Mouse (Mus musculus): ENCODE results near the gene Chst13. TPM values are rescaled to one million over a fixed set of nuclear protein-coding genes. Genes with fewer than 3 reads are reported as not detected.
A peak's percentile ranks its signal among the peaks of the same experiment; 100 is the strongest.

Chst13 gene
- not detected in 2 replicates for total RNA-seq (2014; fragmentation: Nextera tagmentation)
- total RNA-seq (2017) = not detected in 2 replicates

- ATAC-seq (replicated peaks; ENCODE audit: low FRiP score, low TSS enrichment, poor library complexity, severe bottlenecking) = 0 out of 2 replicates have a peak, but pooled peaks have one; percentile 39
These were observed at the start of gene Chst13 for GRCm38 (mm10) chr6:90324991-90325390. TSS of gene Chst13 (minus strand) at chr6:90325185.

- peak; percentile 87 for ATAC-seq (replicated peaks; ENCODE audit: low FRiP score, low TSS enrichment, poor library complexity, severe bottlenecking)
These were observed 49.7 kb upstream of the Chst13 start for GRCm38 (mm10) chr6:90374647-90375046.

GRCm38 (mm10) chr6:90369725-90370553 is 45.0 kb upstream of the Chst13 start:
- peak; percentile 12; the same call in 1 of the 2 replicates for ATAC-seq (replicated peaks; ENCODE audit: low FRiP score, low TSS enrichment, poor library complexity, severe bottlenecking)

- peak; percentile 98 for ATAC-seq (replicated peaks; ENCODE audit: low FRiP score, low TSS enrichment, poor library complexity, severe bottlenecking)
These were observed 44.2 kb upstream of the Chst13 start, which contains the start of gene Zxdc for GRCm38 (mm10) chr6:90368976-90369724. TSS of gene Zxdc (plus strand) at chr6:90369492.

- no peak for ATAC-seq (replicated peaks; ENCODE audit: low FRiP score, low TSS enrichment, poor library complexity, severe bottlenecking)
These were observed 38.3 kb upstream of the Chst13 start for GRCm38 (mm10) chr6:90363301-90363700.

GRCm38 (mm10) chr6:90360922-90361614 is 36.1 kb upstream of the Chst13 start:
- ATAC-seq (replicated peaks; ENCODE audit: low FRiP score, low TSS enrichment, poor library complexity, severe bottlenecking) = no peak

- no peak for ATAC-seq (replicated peaks; ENCODE audit: low FRiP score, low TSS enrichment, poor library complexity, severe bottlenecking)
These were observed 35.2 kb upstream of the Chst13 start for GRCm38 (mm10) chr6:90360024-90360781.

GRCm38 (mm10) chr6:90359445-90359844 is 34.5 kb upstream of the Chst13 start:
- no peak for ATAC-seq (replicated peaks; ENCODE audit: low FRiP score, low TSS enrichment, poor library complexity, severe bottlenecking)

GRCm38 (mm10) chr6:90358142-90358541 is 33.2 kb upstream of the Chst13 start:
- no peak for ATAC-seq (replicated peaks; ENCODE audit: low FRiP score, low TSS enrichment, poor library complexity, severe bottlenecking)

GRCm38 (mm10) chr6:90350011-90350410 is 25.0 kb upstream of the Chst13 start:
- ATAC-seq (replicated peaks; ENCODE audit: low FRiP score, low TSS enrichment, poor library complexity, severe bottlenecking) = no peak

- ATAC-seq (replicated peaks; ENCODE audit: low FRiP score, low TSS enrichment, poor library complexity, severe bottlenecking) = no peak
These were observed 23.5 kb upstream of the Chst13 start for GRCm38 (mm10) chr6:90348500-90348899.

- ATAC-seq (replicated peaks; ENCODE audit: low FRiP score, low TSS enrichment, poor library complexity, severe bottlenecking) = no peak
These were observed 22.2 kb upstream of the Chst13 start for GRCm38 (mm10) chr6:90347183-90347582.

GRCm38 (mm10) chr6:90342343-90342742 is 17.4 kb upstream of the Chst13 start:
- ATAC-seq (replicated peaks; ENCODE audit: low FRiP score, low TSS enrichment, poor library complexity, severe bottlenecking) = no peak

- no peak for ATAC-seq (replicated peaks; ENCODE audit: low FRiP score, low TSS enrichment, poor library complexity, severe bottlenecking)
These were observed 9.3 kb upstream of the Chst13 start for GRCm38 (mm10) chr6:90334244-90334643.

- ATAC-seq (replicated peaks; ENCODE audit: low FRiP score, low TSS enrichment, poor library complexity, severe bottlenecking) = no peak
These were observed 7.8 kb upstream of the Chst13 start, which contains the start of gene Uroc1 for GRCm38 (mm10) chr6:90332561-90333425. TSS of gene Uroc1 (plus strand) at chr6:90333284.

- no peak for ATAC-seq (replicated peaks; ENCODE audit: low FRiP score, low TSS enrichment, poor library complexity, severe bottlenecking)
These were observed 5.0 kb upstream of the Chst13 start for GRCm38 (mm10) chr6:90329953-90330352.

- ATAC-seq (replicated peaks; ENCODE audit: low FRiP score, low TSS enrichment, poor library complexity, severe bottlenecking) = no peak
These were observed 2.7 kb upstream of the Chst13 start for GRCm38 (mm10) chr6:90327670-90328069.

- no peak for ATAC-seq (replicated peaks; ENCODE audit: low FRiP score, low TSS enrichment, poor library complexity, severe bottlenecking)
These were observed 522 bp downstream of the Chst13 start for GRCm38 (mm10) chr6:90324463-90324862.

Data from megakaryocyte-erythroid progenitor cell, adult 5-6 weeks (primary cell).